Mouse (Mus musculus) embryo, embryonic 11 days (tissue): ENCODE data around the gene Gm49359.
"Not testable (repeated sequence)": the region's sequence is repeated elsewhere in the genome, so short reads cannot be mapped to it uniquely, and the experiment has no call there.

ENCODE experiments used
- DNase-seq: peaks from one replicate; pipeline ENCODE4 v3.0.0-alpha.2; 2015

Gene Gm49359

DNA sequence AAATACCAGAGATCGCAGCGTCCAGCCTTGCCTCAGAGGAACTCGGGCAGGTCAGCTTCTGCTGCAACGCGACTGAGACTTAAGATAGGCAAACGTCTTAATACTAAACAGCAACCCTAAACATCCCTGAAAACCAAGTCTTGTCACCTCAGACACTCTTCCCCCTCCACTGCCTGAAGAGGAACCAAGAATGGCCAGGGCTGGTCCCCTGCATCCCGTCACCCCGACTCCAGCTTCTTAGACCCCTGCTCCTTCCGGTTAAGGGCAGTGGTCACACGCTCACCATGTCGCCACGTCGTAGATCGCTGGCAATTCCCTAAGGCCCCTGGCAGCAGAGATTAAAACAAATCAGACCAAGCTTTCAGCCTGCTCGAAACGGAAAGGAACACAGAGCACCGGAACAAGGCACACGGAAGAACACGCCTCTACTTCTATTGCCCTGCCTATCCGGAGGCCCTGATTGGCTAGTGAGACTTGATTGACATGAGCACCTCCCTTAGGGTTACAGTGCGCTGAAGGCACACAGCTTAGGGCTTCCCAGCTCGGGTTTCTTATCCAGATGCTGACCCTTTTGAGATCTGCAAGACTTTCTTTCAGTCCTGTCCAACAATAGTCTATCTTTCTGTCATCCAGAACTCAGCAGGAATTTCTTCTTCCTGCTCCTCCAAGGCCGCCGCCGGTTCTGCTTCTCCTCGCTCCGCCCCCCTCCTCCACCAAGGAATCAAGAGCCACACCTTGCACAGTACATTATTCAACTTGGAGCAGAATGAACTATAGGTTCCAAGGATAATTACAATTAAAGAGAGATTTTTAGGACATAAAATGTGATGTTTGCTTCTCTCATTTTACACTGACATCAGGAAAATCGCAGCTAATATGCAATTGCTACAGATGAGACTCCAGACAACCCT, at the start of gene Gm49359:
Gm49359 (minus strand) TSS at position 409 of the 911 bp plus-strand sequence.
- peak; percentile 91 for DNase-seq

DNA sequence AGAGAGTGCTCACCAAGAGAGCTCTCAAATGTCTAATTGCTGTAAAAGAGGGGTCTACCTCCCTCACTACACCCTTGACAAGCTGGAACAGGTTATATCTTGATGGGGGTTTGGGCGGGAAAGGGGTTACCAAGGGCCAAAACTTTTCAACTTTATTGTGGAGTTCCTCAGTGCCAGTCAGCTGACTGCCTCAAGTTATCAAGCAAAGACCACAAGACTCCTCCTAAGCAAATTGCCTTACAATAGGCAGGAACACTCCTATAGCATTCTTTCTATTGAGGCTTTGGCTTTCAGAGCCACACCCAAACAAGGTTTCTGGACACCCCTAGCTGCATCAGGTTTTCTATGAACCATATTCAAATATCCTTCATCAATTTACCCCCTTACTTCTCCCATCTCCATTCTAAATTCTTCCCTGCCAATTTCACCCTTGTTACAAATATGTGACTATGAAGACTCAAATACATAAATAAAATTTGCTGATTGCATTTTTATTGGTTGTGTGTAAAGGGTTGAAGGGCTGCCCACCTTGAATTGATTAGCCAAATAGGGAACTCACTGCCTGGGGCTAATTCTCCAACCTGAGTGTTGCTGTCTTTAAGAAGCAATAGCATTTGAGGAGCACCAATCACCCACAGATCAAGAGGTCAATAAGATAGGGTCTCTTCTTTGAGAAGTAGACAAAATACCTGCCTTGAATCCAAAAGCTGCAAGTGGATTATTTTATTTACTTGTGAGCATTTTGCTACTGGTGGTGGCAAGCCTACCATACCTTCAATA, 44.2 kb upstream of the Gm49359 start:
- DNase-seq = not testable (repeated sequence)

DNA sequence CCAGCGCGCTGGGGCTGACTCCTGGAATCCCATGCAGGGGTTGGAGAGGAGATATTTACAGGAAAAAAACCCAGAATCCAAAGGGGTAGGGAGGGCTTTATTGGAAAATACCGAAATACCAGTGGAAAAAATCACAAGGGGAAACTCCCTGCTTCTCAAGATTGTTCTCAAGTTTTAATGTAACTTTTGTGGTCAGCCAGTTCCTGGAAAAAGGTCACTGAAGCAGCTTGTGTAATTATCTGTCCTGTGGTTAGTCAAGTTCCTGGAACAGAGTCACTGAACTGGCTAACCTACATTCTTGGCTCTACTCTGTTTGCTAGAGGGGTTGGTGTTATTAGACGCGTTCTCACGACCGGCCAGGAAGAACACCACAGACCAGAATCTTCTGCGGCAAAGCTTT, 6.0 kb upstream of the Gm49359 start:
- not testable (repeated sequence) for DNase-seq

DNA sequence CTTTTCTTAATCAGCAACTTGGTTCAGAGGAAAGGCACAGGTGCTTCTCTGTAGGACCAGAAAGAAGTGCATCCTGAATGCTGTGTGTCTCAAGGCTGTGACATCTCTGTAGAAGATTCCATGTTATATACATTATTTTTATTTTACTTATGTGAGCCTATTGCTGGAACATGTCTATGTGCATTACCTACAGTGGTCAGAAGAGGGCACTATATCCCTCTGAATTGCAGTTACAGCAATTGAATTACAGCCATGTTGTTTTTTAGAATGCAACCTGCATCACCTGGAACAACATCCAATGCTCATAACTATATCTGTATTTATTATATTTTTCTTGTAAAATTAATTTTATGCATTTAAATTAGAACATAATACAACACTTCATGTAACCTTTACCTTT, 3.3 kb upstream of the Gm49359 start:
- DNase-seq = peak; percentile 21
